Mouse (Mus musculus): Measurements from ENCODE around the gene Dstn. TPM values are rescaled to one million over a fixed set of nuclear protein-coding genes. Genes with fewer than 3 reads are reported as not detected.
A peak's percentile ranks its signal among the peaks of the same experiment; 100 is the strongest.

Gene Dstn
- polyA plus RNA-seq, 1 experiment from 2014 or later, result 513 TPM

DNA sequence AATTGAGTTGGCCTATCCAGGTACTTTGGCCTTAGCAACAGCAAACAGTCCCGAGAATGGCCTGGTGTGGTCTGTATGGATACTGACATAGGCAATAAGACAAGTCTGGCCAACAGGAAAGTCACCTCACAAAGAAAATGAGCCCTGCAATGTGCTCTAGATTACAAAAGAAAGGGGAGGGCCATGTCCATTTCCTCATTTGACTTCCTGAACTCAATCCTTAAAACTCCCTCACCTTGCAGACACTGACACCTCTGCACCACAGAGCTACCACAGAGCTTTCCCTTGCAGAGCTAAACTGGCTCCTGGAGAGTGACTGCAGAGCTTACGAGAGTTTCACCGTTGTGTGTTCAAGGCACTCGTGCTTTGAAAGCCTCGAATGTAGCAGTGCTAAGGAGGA lies 47.1 kb downstream of the Dstn start:
- TF ChIP-seq CTCF (IDR thresholded peaks at IDR 0.05; ENCODE audit: low read depth), result no peak
- Histone ChIP-seq H3K9me3 (replicated peaks; ENCODE audit: low read length) (no peaks in the 10 kb centered on the region), H3K4me2 (ENCODE audit: low read length) (no peak overlapping the region), H3K9ac (ENCODE audit: low read depth, low read length) (no peak overlapping the region), H3K27ac (no peak overlapping the region), H3K27me3 (ENCODE audit: insufficient read depth, low read length) (no peaks in the 10 kb centered on the region), H3K4me1 (replicated peaks; ENCODE audit: insufficient read depth, low read length) (no peaks in the 10 kb centered on the region), H3K36me3 (ENCODE audit: insufficient read depth, low read length) (peaks cover 78% of the 10 kb centered on the region), H3K4me3 (replicated peaks; ENCODE audit: low read depth, low read length) (no peak overlapping the region)
- DNase-seq (ENCODE audit: low spot score) (no peak), ATAC-seq (replicated peaks; ENCODE audit: low FRiP score, low read depth) (no peak)
- WGBS, result 95% methylated on average over 5 of the region's 5 CpGs

- TF ChIP-seq CTCF (IDR thresholded peaks at IDR 0.05; ENCODE audit: low read depth), result peak; percentile 50
- H3K27ac ChIP-seq, result no peak overlapping the region
- 95% methylated on average over 1 of the region's 1 CpGs for WGBS
- H3K4me2 ChIP-seq (ENCODE audit: low read length), result no peak overlapping the region
- no peak overlapping the region for H3K4me3 ChIP-seq (replicated peaks; ENCODE audit: low read depth, low read length)
- peaks cover 79% of the 10 kb centered on the region for H3K36me3 ChIP-seq (ENCODE audit: insufficient read depth, low read length)
- no peaks in the 10 kb centered on the region for H3K4me1 ChIP-seq (replicated peaks; ENCODE audit: insufficient read depth, low read length)
- H3K9me3 ChIP-seq (replicated peaks; ENCODE audit: low read length), result no peaks in the 10 kb centered on the region
- no peak for ATAC-seq (replicated peaks; ENCODE audit: low FRiP score, low read depth)
- no peak overlapping the region for H3K9ac ChIP-seq (ENCODE audit: low read depth, low read length)
- no peaks in the 10 kb centered on the region for H3K27me3 ChIP-seq (ENCODE audit: insufficient read depth, low read length)
- DNase-seq (ENCODE audit: low spot score), result peak; percentile 44
Measured at GRCm38 (mm10) chr2:143963318-143963717, 48.2 kb downstream of the Dstn start.

- Histone ChIP-seq H3K27me3 (ENCODE audit: insufficient read depth, low read length) (no peaks in the 10 kb centered on the region), H3K36me3 (ENCODE audit: insufficient read depth, low read length) (peaks cover 84% of the 10 kb centered on the region), H3K4me2 (ENCODE audit: low read length) (no peak overlapping the region), H3K9me3 (replicated peaks; ENCODE audit: low read length) (no peaks in the 10 kb centered on the region), H3K4me1 (replicated peaks; ENCODE audit: insufficient read depth, low read length) (no peaks in the 10 kb centered on the region), H3K9ac (ENCODE audit: low read depth, low read length) (no peak overlapping the region), H3K4me3 (replicated peaks; ENCODE audit: low read depth, low read length) (no peak overlapping the region), H3K27ac (no peak overlapping the region)
- DNase-seq (ENCODE audit: low spot score) (no peak), ATAC-seq (replicated peaks; ENCODE audit: low FRiP score, low read depth) (no peak)
- 93% methylated on average over 7 of the region's 7 CpGs for WGBS
- no peak for TF ChIP-seq CTCF (IDR thresholded peaks at IDR 0.05; ENCODE audit: low read depth)
Measured at GRCm38 (mm10) chr2:143969260-143969659, 54.1 kb downstream of the Dstn start.

DNA sequence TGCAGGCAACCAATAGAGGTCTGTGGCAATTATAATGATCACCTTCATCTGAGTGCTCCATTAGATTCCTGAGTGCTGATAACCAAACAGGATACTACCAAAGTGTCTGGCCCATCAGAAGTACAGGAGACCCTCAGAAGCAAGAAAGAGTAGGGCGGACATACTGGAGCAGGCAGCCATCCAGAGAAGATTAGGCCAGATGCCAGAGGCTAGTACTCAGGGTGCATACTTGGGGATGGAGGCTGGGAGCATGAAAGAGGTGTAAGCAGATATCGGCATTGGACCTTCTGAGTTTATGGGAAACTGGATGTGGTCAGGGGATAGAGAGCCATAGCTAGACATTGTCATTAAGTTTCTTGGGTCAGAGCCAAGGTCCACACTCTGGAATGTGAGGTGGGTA lies 55.7 kb downstream of the Dstn start:
- no peaks in the 10 kb centered on the region for H3K9me3 ChIP-seq (replicated peaks; ENCODE audit: low read length)
- DNase-seq (ENCODE audit: low spot score) (no peak), ATAC-seq (replicated peaks; ENCODE audit: low FRiP score, low read depth) (no peak)
- H3K27ac ChIP-seq, result no peak overlapping the region
- no peaks in the 10 kb centered on the region for H3K4me1 ChIP-seq (replicated peaks; ENCODE audit: insufficient read depth, low read length)
- 81% methylated on average over 2 of the region's 2 CpGs for WGBS
- no peak overlapping the region for H3K4me3 ChIP-seq (replicated peaks; ENCODE audit: low read depth, low read length)
- H3K9ac ChIP-seq (ENCODE audit: low read depth, low read length), result no peak overlapping the region
- no peaks in the 10 kb centered on the region for H3K27me3 ChIP-seq (ENCODE audit: insufficient read depth, low read length)
- TF ChIP-seq CTCF (IDR thresholded peaks at IDR 0.05; ENCODE audit: low read depth), result no peak
- H3K36me3 ChIP-seq (ENCODE audit: insufficient read depth, low read length), result peaks cover 68% of the 10 kb centered on the region
- no peak overlapping the region for H3K4me2 ChIP-seq (ENCODE audit: low read length)

GRCm38 (mm10) chr2:143971887-143972286 lies 56.8 kb downstream of the Dstn start:
- Histone ChIP-seq H3K4me1 (replicated peaks; ENCODE audit: insufficient read depth, low read length) (no peaks in the 10 kb centered on the region), H3K9ac (ENCODE audit: low read depth, low read length) (no peak overlapping the region), H3K4me2 (ENCODE audit: low read length) (no peak overlapping the region), H3K36me3 (ENCODE audit: insufficient read depth, low read length) (peaks cover 62% of the 10 kb centered on the region), H3K9me3 (replicated peaks; ENCODE audit: low read length) (no peaks in the 10 kb centered on the region), H3K27ac (no peak overlapping the region), H3K4me3 (replicated peaks; ENCODE audit: low read depth, low read length) (no peak overlapping the region), H3K27me3 (ENCODE audit: insufficient read depth, low read length) (no peaks in the 10 kb centered on the region)
- TF ChIP-seq CTCF (IDR thresholded peaks at IDR 0.05; ENCODE audit: low read depth), result no peak
- 69% methylated on average over 2 of the region's 2 CpGs for WGBS
- no peak for ATAC-seq (replicated peaks; ENCODE audit: low FRiP score, low read depth)
- DNase-seq (ENCODE audit: low spot score), result no peak

GRCm38 (mm10) chr2:143973161-143973560 lies 58.0 kb downstream of the Dstn start:
- Histone ChIP-seq H3K4me1 (replicated peaks; ENCODE audit: insufficient read depth, low read length) (no peaks in the 10 kb centered on the region), H3K4me3 (replicated peaks; ENCODE audit: low read depth, low read length) (no peak overlapping the region), H3K9ac (ENCODE audit: low read depth, low read length) (no peak overlapping the region), H3K9me3 (replicated peaks; ENCODE audit: low read length) (no peaks in the 10 kb centered on the region), H3K36me3 (ENCODE audit: insufficient read depth, low read length) (peaks cover 50% of the 10 kb centered on the region), H3K27me3 (ENCODE audit: insufficient read depth, low read length) (no peaks in the 10 kb centered on the region), H3K4me2 (ENCODE audit: low read length) (no peak overlapping the region), H3K27ac (no peak overlapping the region)
- DNase-seq (ENCODE audit: low spot score), result no peak
- ATAC-seq (replicated peaks; ENCODE audit: low FRiP score, low read depth), result no peak
- WGBS, result 88% methylated on average over 7 of the region's 7 CpGs
- no peak for TF ChIP-seq CTCF (IDR thresholded peaks at IDR 0.05; ENCODE audit: low read depth)

GRCm38 (mm10) chr2:143975146-143975649 lies 60.1 kb downstream of the Dstn start:
- no peaks in the 10 kb centered on the region for H3K9me3 ChIP-seq (replicated peaks; ENCODE audit: low read length)
- 94% methylated on average over 5 of the region's 5 CpGs for WGBS
- TF ChIP-seq CTCF (IDR thresholded peaks at IDR 0.05; ENCODE audit: low read depth), result no peak
- DNase-seq (ENCODE audit: low spot score) (no peak), ATAC-seq (replicated peaks; ENCODE audit: low FRiP score, low read depth) (no peak)
- no peak overlapping the region for H3K4me3 ChIP-seq (replicated peaks; ENCODE audit: low read depth, low read length)
- H3K4me2 ChIP-seq (ENCODE audit: low read length), result no peak overlapping the region
- H3K27me3 ChIP-seq (ENCODE audit: insufficient read depth, low read length), result no peaks in the 10 kb centered on the region
- peaks cover 38% of the 10 kb centered on the region for H3K36me3 ChIP-seq (ENCODE audit: insufficient read depth, low read length)
- no peak overlapping the region for H3K27ac ChIP-seq
- no peak overlapping the region for H3K9ac ChIP-seq (ENCODE audit: low read depth, low read length)
- no peaks in the 10 kb centered on the region for H3K4me1 ChIP-seq (replicated peaks; ENCODE audit: insufficient read depth, low read length)
